Mouse (Mus musculus) kidney, postnatal 36 days (tissue): ENCODE data around the gene Cfap161.

Experiments used
- DNase-seq, 2 experiments: peaks; one replicate each; pipeline ENCODE4 v3.0.0; 2021 to 2022; ENCODE audit warnings: mixed read lengths in 2 of 2

Gene Cfap161

DNA sequence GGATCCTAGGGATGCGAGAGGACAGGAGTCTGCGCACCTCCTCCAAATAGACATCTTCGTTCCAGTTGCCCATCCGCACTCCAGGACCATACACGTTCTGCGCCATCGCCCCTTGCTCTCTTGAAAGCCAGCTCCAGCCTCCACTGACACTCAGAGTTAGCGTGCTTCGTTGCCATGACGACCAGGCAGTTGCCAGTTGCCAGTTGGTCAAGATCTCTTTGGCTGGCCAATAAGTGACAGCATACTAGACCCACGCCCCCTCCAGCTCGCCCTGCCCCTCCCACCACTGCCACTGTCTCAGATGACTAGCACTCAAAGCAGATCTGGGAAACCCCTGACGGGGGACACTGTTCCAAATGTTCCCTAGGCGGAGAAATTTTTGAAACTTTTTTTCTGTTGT lies at the start of gene Cfap161:
TSS of gene Cfap161 (minus strand) at position 176 of the 400 bp plus-strand sequence.
- DNase-seq, result peak; percentile 29 to 55

DNA sequence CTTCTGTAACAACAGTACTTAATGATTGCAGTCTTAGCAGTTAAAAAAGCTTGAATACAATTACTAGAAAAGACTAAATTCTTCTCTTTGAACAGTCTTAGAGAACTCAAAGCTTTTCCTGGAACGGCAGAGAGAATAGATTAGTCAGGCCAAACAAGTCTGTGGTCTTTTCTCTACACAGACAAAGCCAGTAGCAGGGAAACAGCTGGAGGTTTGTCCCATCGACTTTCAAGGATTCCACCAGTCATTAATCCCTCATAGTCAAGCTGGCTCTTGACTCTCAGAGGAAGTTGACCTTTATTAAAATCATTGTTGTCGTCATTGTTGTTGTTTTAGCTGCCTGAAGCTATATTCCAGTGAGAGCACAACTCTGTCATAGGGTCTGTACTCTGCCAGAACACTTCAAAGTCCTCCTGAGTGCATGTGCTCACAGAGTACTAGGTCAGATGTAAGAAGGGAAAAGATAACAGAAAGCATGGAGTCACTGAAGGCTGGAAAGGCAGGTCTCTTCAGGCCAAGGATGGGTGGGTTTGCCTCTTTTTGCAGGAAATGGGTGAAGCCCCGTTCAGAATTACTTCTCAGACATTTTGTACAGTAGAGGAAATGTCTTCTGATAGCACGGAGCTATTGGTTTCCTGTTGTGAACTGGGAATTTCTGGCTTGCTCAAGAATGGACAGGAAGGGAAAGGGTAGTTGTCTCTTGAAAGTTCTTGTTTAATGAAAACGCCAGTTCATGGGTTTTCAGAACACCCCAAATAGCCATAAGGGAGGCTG lies 48.0 kb upstream of the Cfap161 start:
- peak in 1 of 2 experiments; percentile 21 for DNase-seq

DNA sequence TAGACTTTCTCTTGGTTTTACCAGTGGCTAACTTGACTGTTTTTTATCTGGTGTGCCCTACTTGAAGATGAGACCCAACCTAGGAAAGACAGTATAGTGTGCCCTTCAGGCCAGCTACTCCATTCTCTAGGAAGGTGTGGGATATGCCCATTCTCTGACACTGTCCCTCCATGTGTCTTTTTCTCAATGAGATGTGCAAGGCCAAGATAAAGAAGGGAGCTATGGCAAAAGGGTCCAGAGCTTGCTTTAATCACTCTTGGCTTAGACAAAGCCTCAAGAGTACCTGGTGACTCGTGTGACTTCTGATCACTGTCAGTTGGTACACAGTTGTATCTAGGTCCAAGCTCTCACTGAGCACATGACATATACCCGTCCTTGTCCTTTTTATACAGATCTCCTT lies 45.4 kb upstream of the Cfap161 start:
- DNase-seq, result no peak

DNA sequence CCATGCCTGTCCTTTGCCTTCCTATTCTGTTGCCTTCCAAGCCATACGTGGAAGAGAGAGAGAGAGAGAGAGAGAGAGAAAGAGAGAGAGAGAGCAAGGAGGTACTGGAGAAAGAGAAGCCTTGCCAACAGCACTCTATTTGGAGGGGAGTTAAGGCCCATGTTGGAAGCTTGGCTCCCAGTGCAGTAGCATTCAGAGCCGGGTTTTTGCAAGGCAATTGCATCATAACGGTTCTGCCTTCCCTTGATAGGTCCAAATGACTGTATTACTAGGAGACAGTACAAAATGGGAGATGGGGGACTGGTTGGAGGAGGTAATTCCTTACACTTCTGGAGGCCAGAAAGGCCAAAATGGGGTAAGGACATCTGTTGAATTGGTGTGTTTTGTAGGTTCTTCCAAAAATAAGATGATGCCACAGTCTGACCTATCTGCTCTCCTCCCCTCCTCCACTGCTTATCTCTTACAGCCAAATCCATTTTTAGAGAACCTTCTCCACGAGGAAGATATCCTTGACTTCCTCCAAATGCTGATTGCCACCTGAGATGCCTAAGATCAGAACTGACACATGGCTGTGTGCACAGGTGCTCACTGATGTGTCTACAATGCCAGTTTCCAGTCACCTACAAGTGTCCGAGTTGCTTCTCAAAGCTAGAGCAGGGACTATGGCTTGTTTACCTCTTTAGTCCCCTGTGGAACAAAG lies 44.0 kb upstream of the Cfap161 start:
- DNase-seq, result no peak

DNA sequence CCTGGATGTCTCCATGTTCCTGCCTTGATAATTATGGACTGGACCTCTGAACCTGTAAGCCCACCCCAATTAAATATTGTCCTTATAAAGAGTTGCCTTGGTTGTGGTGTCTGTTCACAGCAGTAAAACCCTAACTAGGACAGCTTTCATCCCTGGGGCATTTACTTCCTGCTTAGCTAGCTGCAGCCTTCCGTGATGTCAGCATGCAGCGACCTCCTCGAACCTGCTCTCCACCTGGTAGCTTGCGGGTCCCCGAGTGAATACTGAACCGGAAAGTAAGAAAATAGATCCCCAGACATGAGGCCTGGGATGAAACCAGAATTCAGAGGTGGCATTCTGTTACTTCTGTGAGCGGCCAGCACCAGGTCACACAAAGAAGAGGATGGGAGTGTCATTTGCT lies 34.7 kb upstream of the Cfap161 start:
- no peak for DNase-seq

DNA sequence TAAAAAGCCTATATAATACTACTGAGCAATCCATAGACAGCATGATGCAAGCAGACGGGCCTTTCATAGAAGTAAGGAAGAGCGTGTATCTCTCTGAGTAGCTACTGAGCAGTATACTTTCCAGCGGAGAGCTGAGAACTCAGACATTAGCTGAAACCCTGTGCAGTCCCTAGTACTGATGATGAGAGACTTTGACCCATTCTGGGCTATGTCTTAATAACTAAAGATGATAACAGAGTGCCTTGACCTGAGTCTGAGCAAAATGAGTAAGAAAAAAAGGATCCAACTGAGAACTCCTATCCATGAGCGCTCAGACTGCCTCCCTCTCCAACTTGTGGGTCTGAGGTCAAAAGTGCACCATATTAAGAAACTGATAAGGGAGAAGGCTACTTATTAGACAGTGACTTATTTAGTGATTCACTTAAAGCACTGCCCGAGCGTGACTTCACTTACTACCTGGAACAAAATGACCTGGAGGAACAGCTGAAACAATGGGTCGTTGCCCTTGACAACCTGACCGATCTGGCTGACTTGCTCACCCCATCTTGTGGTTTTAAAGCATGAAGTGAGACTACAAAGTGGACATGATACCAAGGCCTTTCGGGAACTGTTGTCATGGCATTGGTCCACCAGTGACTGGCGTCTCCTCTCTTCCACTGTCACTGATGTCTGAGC lies 32.9 kb upstream of the Cfap161 start:
- no peak for DNase-seq

DNA sequence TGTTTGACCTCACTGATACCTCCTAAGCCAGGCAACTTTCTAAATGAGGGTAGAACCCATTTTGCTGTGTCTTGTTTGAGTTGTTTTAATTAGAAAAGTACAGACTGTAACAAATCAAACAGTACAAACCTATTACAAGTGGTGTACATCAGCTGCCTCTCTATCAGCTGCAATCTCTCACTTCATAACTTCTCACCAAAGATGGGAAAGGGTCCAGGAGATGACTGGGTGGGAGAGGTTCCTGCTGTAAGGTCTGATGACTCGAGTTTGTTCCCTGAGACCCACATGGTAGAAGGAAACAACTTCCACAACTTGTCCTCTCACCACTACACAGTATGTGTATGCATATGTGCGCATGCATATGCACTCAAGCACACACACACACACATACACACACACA lies 32.1 kb upstream of the Cfap161 start:
- DNase-seq, result no peak

DNA sequence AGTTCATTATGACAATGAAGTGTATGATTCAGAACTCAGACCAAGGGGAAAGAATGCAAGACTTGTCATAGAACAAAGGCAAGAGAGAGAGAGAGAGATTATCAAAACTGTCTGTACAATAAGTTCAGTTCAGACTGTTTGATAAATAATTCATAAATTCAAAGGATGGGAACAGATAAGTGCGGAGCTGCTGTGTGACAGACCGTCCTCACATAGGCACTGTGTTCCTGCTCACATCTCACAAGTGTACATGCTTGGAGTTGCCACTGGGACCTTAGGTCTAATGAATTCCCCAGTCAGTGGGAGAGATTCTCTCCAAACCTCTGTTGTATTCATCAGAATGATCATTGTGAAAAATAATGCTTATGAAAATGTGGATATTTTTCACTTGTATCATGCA lies 27.3 kb upstream of the Cfap161 start:
- DNase-seq, result no peak

DNA sequence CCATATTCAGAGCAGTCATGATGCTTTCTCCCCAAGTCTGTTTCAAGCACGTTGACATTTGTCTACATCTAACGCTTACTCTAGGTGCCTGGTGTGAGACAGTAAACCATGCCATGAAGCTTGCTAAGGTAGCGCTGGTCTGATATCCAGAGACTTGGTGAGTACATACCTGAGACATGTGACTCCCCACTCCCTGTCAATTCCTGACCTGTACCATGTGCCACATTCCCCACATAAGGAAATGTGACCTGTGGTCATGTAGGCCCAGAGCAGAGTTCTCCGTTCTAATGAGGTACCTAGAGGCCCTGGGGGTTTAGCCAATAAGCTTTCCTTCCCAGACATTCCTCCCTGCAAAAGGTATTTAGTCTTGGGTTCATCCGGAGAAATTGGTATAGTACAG lies 22.2 kb upstream of the Cfap161 start:
- no peak for DNase-seq

DNA sequence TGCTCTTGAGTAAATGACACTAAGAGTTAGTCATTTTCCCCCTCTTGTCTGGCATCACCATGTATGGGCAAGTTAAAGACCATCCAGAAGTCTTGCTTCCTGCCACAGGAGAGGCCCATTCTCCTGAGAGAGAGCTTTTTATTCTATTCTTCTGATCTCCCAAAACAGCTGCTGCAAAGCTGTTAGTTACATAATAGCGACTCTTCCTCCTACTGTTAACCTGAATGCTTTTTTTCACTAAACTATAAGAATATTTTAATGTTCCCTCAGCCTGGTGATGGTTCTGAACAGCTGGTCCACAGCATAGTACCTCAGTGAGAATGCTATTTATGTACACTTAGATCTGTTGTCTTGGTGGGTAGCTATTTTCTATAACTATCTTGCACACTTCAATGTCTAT lies 21.0 kb upstream of the Cfap161 start:
- DNase-seq, result no peak

DNA sequence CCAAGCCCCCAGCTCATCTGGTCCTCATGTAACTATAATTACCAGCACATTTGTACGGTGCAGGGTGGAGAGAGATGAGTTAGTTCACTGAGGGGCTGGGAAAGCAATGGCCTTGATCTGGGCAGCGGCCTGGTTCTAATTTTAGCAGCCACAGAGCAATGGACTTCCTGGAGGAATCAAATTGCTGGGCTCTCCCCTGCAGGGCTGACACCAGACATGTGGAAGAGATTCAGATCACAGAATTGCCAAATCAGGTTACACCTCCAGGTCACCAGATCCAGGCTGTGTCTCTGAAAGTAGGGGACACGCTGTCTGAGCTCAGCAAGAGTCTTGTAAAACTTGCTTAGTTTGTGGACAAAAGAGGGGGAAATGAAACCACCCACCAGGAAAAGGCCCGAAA lies 19.3 kb upstream of the Cfap161 start:
- peak; percentile 45 to 48 for DNase-seq

DNA sequence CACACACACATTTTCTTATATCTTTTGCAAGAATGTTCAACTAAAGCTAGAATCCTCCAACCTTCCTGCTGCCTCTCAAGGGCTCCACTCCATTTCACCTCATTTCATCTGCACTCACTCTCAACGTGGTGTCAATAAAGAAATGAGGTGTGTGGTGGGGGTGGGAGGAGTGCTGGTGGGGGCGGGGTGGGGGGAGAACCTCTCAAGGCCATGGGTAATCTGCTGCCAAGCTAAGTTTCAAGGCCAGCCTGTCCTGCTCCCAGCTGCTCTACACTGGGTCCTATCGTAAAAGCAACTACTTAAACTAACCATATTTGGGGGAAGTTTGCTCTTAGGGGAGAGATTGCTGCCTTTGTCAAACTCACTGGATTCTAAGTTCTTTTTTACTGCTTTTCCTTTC lies 18.8 kb upstream of the Cfap161 start:
- no peak for DNase-seq

DNA sequence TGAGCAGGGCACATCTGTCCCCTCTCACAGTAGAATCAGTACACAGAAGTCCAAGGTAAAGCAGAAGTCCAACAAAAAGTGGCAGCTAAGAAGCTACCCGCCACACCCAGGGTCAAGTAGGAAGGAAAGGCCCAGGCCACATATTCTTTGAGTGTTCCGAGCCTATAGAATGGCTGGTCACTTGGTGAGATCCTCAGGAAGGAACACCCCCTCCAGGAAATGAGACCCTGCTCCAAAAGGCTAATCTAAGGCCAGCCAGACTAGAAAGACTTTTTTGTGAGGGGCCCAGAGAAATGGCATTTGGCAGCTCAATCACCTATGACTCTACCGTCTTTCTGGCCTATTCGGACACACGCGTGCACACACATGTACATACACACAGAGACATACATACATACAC lies 18.3 kb upstream of the Cfap161 start:
- DNase-seq, result peak in 1 of 2 experiments; percentile 9

DNA sequence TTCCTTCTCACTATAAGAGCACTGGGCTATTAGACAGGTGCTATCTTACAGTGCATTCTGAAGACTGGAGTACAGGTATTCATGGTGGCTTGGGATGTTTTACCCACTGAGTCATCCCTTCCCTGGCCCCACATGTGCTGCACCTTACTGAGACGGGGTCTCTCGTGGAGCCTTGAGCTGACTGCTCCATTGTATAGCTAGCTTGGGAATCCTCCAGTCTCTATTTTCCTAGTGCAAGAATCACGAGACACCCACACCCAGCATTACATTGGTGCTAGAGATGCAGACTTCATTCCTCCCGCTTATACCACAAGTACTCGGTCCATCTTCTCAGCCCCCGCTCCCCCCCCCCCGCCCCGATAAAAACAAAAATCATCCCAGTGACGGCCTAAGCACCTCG lies 17.9 kb upstream of the Cfap161 start:
- no peak for DNase-seq

DNA sequence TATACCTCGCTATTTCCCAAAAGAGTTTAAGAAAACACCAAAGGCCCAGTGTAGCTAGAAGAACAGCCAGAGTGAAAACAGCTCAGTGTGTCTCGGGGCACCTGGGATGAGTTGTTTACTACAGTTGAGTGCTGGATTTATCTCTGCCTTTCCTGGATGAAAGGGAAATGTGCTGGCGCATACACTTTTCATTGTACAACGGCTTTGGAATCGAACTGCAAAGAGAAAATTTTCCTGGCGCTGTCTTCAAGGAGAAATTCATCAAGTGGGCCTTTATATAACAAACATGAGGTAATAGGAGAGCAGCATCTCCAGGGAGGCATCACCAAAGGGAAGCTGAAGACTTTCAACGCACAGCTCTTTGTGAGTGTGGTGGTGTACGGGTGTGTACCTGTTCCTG lies 17.2 kb upstream of the Cfap161 start:
- DNase-seq, result peak; percentile 26 to 53

DNA sequence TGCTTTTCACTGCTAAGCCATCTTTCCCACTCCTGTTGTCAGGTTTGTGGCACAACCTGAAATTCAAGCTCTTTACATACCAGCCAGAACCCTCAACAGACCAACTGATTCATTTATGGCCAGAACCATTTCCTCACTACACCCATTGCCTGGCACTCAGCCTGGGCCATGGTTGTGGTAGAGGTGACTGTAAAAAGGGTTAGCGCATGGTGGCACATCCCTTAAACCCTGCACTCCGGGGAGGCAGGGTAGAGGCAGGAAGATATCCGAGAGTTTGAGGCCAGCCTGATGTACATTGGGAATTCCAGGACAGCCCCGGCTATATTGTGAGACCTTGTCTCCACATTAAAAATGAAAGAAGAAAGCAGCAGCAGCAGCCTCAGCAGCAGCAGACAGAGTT lies 16.8 kb upstream of the Cfap161 start:
- DNase-seq, result peak in 1 of 2 experiments; percentile 8

DNA sequence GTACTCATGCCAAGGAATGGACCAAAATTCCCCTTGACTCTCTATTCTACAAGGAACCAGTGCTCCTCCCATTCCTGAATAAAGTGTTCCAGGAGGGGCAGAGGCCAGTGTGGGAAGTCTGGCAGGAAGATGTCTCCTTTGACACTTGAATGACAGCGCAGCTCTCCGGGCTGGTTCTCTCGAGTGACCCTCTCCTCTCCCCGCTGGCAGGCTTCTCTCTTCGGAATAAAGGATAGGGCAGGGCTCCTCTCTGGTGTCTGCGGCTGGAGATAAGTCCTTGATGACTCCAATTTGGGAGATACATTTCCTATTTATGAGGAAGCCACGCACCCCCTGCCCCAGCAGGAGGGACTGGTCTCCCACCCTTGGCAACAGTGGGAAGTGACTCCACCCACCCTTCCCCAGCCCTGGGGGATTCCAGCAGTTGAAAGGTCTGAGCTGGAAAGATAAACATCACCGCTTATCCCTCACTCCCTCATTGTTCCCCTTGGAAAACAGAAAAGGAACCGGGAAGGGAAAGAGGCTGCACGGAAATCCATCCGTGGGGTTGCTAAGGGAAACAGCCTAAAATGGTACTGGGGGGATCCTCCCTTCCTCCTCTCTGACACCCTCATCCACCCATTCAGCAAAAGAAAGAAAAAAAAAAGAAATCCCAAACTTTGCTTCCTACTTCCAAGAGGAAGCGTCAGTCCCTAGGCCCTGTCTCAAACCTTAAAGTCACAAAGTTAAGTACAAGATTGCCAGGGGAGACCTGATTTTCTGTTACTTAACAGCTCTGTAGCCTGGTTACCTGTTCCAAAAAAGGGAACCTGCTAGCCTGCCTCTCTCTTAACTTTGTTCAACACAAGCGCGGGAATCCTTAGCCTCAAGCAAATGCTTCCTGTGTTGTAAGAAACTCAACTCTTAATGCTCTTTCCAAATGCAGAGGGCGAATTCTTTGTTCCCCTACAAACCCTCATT lies 15.7 kb upstream of the Cfap161 start:
- peak; percentile 60 to 76 for DNase-seq

DNA sequence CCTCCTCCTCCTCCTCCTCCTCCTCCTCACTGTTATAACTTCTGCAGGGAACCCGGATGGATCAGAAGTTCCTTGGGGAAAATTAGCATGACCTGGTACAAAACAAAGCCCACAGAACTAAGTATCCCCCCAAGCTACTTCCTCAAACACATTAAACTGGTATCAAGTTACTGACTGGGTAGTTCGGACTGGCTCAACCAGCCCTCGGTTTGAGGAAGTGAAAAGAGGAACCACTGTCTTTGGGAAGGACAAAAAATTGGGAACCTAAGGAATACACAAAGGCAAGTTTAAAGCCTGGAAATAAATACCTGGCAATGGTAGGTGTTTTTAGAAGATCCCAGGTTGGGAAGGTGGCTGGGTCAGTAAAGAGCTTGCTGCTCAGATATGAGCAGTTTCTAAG lies 15.0 kb upstream of the Cfap161 start:
- DNase-seq, result peak in 1 of 2 experiments; percentile 10

DNA sequence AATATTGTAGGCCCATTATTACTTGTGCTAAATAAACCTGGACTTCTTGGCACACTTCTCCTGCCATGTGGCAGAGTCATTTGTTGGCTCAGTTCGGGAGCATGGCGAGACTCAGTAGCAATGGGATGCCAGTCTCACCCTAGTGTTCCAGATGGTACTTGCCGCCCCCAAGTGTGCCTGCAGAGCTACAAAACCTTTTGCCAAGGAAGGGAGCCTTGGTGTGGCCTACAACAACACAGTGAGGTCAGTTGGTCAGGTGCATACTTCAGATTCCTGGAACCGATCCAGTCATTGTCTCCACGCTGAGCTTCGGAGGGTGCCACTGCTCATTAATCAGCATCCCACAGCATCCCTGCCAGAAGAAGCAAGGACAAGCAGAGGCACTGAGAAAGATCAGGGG lies 14.4 kb upstream of the Cfap161 start:
- DNase-seq, result peak; percentile 62 to 83

DNA sequence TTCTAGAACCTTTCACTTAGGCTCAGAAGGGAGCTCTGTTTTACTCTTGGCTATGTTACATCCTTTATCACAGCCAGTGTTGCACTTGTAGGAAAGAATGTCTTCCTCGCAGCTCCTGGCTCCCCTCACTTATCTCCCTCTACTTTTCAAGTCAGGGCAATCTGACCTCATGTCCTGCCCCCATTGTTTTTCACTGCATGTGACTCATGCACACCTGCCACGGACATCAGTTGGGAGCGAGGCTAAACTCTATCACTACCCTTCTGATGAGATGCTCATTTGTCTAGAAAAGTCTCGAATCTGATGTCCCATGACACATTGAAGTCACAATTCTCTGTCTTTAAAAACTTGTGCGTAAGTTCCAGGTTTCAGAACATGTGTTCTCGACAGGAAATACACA lies 12.3 kb upstream of the Cfap161 start:
- no peak for DNase-seq

DNA sequence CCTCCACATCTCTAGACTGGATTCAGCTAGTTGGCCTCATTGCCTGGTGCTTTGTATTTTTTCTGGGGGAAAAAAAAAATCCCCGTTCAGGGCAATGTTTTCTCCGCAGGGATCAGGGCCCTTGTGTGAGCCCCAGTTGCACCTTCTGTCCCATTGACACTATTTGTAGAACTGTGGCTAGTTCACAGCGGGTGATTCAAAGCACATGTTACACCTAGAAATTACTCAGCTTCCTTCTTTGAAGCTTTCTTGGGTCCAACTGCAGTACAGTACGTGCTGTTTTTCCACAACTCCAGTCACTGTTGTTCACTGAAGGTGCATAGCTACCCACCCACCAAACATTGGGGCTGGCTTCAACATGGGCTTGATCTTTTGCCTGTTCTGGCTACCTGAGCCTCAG lies 9.1 kb upstream of the Cfap161 start:
- DNase-seq, result no peak

DNA sequence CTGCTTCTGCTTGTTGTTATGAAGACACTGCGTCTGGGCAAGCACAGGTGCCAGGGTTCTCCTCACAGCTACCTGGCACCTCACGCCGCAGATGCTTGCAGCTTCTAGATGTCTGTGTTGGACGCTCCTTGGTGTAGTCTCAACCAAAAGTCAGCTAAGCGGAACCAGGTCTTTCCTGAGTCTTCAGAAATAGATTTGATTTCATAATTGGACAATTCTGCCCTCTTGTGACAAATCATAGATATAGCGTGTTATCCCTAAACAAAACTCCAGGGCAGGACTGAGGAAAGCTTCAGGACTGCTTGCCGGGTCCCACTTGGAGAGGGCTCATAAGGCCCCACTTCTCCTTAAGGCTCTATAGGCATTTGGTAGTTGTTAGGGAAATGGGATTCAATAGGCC lies 7.8 kb upstream of the Cfap161 start:
- peak; percentile 10 to 35 for DNase-seq

DNA sequence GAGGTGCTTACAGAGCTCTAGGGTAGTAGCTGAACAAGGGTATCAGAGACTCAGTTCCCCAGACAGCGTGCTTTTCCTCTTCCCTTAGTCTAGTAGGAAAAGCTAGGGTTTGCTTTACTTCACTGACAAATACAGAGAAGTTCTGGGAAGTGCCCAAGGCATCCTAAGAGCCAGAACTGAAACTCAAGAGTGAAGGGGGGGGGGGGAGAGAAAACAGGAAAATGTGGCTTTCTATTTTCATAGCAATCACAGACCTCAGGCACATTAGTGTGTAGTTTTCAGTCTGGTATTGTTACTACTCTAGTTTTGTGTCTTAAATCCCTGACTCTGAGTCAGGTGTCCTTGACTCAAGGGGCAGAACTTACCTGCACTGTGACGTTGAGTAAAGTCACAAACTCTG lies 7.3 kb upstream of the Cfap161 start:
- DNase-seq, result no peak
